Mouse (Mus musculus) heart, adult 8-10 months (tissue): Measurements from ENCODE around the gene Ear1. TPM values are rescaled to one million over a fixed set of nuclear protein-coding genes. Genes with fewer than 3 reads are reported as not detected.
"Not testable (repeated sequence)": the region's sequence is repeated elsewhere in the genome, so short reads cannot be mapped to it uniquely, and the experiment has no call there.

Experiments
- DNase-seq: peaks from one replicate; pipeline ENCODE4 v3.0.0; 2022; ENCODE audit warnings: low spot score
- total RNA-seq, 4 experiments: library from RNA; stranded (reverse); gene quantifications; 2 replicates each; pipeline ENCODE4 v1.2.4; 2022

The Ear1 gene
- total RNA-seq, 4 experiments from 2014 or later: 0.55 TPM; not detected in 3

DNA sequence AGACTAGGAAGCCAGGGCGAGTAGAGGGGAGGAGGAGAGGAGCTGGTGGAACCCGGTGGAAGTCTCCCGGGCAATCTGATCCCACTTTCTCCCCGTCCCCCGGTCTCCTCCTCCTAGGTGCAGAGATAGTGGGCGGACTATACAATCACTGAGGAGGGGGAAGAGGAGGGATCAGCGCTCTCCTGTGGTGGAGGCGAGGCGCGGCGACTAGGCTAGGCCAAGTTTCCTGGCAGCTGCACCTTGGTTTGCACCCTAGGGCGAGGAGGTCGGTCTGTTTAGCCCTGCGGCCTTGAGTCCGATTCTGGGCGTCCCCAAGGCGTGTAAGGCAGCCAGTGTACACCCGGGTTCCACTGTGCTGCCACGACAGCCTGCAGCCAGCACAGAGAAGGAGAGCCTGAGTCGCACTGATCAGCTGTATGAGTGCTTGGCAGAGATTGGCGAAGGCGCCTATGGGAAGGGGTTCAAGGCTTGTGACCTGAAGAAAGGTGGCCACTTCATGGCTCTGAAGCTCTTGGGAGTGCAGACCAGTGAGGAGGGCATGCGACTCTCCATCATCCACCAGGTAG lies 78.3 kb downstream of the Ear1 start:
- not testable (repeated sequence) for DNase-seq

DNA sequence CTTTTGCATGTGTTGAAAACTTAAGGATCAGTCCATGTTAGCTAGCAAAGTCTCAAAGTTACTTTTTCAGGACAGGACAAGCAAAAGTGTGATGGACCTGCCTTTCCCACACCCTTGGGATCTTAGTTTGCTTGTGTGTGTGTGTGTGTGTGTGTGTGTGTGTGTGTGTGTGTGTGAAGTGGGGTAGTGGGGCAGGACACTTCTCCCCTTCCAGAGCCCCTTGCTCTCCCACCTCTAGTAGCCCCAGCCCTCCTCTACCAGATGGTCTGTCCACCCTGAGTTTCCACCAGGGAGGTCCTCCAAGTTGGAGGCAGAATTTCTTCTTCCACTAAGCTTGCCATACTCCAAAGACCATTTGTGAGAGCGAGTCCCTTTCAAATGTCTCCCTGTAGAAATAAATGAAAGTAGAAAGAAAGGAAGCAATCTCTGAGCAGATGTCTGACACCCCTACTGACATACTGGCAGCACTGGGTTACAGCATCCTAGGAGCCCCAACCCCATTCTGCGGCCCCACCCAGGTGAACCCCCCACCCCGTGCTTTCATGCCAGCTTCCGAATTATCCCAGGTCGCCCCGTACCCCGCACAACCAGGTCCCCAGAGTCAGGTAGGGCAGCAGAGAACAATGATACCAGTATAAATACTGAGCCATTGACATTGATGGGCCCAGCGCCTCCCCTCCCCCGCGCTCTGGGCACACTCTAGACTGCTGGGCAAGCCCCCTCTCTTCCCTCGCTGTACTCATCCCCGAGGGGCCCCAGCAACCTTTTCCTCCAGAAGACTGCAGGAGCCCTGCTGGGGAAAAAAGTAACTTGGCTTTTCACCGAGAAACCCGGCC lies 79.0 kb downstream of the Ear1 start:
- DNase-seq: no peak

- not testable (repeated sequence) for DNase-seq
Measured at GRCm38 (mm10) chr14:43793811-43794210, 81.5 kb downstream of the Ear1 start.

DNA sequence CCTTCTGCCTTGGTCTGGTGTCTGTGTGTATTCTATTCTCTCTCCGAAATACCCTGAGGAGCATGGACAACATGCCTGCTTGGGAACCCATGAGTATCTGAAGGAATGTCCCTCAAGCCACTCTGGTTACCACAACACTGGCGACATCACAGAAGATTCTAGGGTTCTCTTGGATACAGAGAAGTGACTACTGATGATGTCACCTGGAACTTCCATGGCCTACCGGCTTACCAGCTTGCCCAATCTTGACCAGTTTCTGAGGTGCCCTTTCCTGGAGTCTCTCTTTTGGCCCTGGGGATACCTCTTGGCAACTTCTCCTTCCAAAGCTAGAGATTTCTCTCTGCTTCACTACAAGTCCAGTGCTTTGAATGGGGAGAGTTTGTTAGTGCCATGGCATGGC lies 90.7 kb downstream of the Ear1 start, which contains the start of gene Gm8180:
Gene Gm8180, minus strand, starts transcription at position 101 of the 400 bp plus-strand sequence.
- DNase-seq: not testable (repeated sequence)

Other genes starting within 250 kb of the Ear1 start
- not detected for gene Gm8165, start 198.3 kb downstream of the Ear1 start, total RNA-seq
- under 1 TPM in 2 of 4 experiments, not detected in 2; 0.63 to 0.71 TPM for gene Gm7324, start 177.7 kb downstream of the Ear1 start, total RNA-seq
- gene Gm16506, start 148.0 kb downstream of the Ear1 start, total RNA-seq: not detected
- not detected for gene Gm6526, start 127.7 kb downstream of the Ear1 start, total RNA-seq
- gene Gm8180, start 90.8 kb downstream of the Ear1 start, total RNA-seq: not detected
- not detected for gene Ear10, start 48.0 kb upstream of the Ear1 start, total RNA-seq
- 1 to 10 TPM; 2.6 to 5.3 (median 4.2) TPM for gene Gm8113, start 49.9 kb upstream of the Ear1 start, total RNA-seq
- gene Ang5, start 81.6 kb upstream of the Ear1 start, total RNA-seq: not detected
- not detected for gene Ang6, start 126.8 kb upstream of the Ear1 start, total RNA-seq
- gene Ear2, start 227.1 kb upstream of the Ear1 start, total RNA-seq: 1 to 10 TPM in 1 of 4 experiments, under 1 TPM in 2, not detected in 1; 0.52 to 1.8 (median 0.53) TPM
- gene Gm3327, start 248.3 kb upstream of the Ear1 start, total RNA-seq: not detected